Mouse (Mus musculus): ENCODE results near the gene E2f2. TPM values are rescaled to one million over a fixed set of nuclear protein-coding genes. Genes with fewer than 3 reads are reported as not detected.

E2f2 gene
- polyA plus RNA-seq, 1 experiment = 15.9 TPM

GRCm38 (mm10) chr4:136144126-136144926 is 27.9 kb upstream of the E2f2 start:
- under 1% methylated on average over 50 of the region's 50 CpGs for WGBS
- DNase-seq (ENCODE audit: low read depth, low spot score) = no peak

- DNase-seq (ENCODE audit: low read depth, low spot score) = no peak
- 2% methylated on average over 11 of the region's 11 CpGs for WGBS
Measured at GRCm38 (mm10) chr4:136144927-136145292, 27.3 kb upstream of the E2f2 start.

GRCm38 (mm10) chr4:136145362-136145885 is 26.8 kb upstream of the E2f2 start:
- no peak for DNase-seq (ENCODE audit: low read depth, low spot score)
- WGBS = 25% methylated on average over 11 of the region's 11 CpGs

GRCm38 (mm10) chr4:136145991-136146711 is 26.0 kb upstream of the E2f2 start:
- WGBS = 44% methylated on average over 7 of the region's 7 CpGs
- DNase-seq (ENCODE audit: low read depth, low spot score) = no peak

GRCm38 (mm10) chr4:136146712-136147154 is 25.5 kb upstream of the E2f2 start:
- DNase-seq (ENCODE audit: low read depth, low spot score) = no peak

GRCm38 (mm10) chr4:136147436-136148135 is 24.6 kb upstream of the E2f2 start:
- 2% methylated on average over 47 of the region's 48 CpGs for WGBS
- no peak for DNase-seq (ENCODE audit: low read depth, low spot score)

More at GRCm38 (mm10) chr4:136146712-136147154, 25.5 kb upstream of the E2f2 start:
- 22% methylated on average over 6 of the region's 6 CpGs for WGBS

GRCm38 (mm10) chr4:136148342-136149044 is 23.7 kb upstream of the E2f2 start:
- WGBS = 13% methylated on average over 31 of the region's 31 CpGs

GRCm38 (mm10) chr4:136149045-136149379 is 23.2 kb upstream of the E2f2 start:
- no peak for DNase-seq (ENCODE audit: low read depth, low spot score)
- 93% methylated on average over 2 of the region's 2 CpGs for WGBS

More at GRCm38 (mm10) chr4:136148342-136149044, 23.7 kb upstream of the E2f2 start:
- DNase-seq (ENCODE audit: low read depth, low spot score) = no peak

GRCm38 (mm10) chr4:136149734-136150133 is 22.5 kb upstream of the E2f2 start:
- no peak for DNase-seq (ENCODE audit: low read depth, low spot score)
- WGBS = 42% methylated on average over 3 of the region's 3 CpGs

- WGBS = 91% methylated on average over 4 of the region's 4 CpGs
- DNase-seq (ENCODE audit: low read depth, low spot score) = no peak
Measured at GRCm38 (mm10) chr4:136150596-136150995, 21.6 kb upstream of the E2f2 start.

- WGBS = 81% methylated on average over 4 of the region's 4 CpGs
- DNase-seq (ENCODE audit: low read depth, low spot score) = no peak
Measured at GRCm38 (mm10) chr4:136152821-136153220, 19.4 kb upstream of the E2f2 start.

GRCm38 (mm10) chr4:136154462-136154861 is 17.7 kb upstream of the E2f2 start:
- WGBS = 54% methylated on average over 9 of the region's 9 CpGs
- DNase-seq (ENCODE audit: low read depth, low spot score) = no peak

GRCm38 (mm10) chr4:136158498-136158897 is 13.7 kb upstream of the E2f2 start:
- WGBS = 75% methylated on average over 6 of the region's 6 CpGs

GRCm38 (mm10) chr4:136159802-136160397 is 12.3 kb upstream of the E2f2 start:
- WGBS = 22% methylated on average over 5 of the region's 5 CpGs
- no peak for DNase-seq (ENCODE audit: low read depth, low spot score)

More at GRCm38 (mm10) chr4:136158498-136158897, 13.7 kb upstream of the E2f2 start:
- DNase-seq (ENCODE audit: low read depth, low spot score) = no peak

GRCm38 (mm10) chr4:136163448-136163847 is 8.7 kb upstream of the E2f2 start:
- DNase-seq (ENCODE audit: low read depth, low spot score) = no peak
- WGBS = 2% methylated on average over 11 of the region's 11 CpGs

GRCm38 (mm10) chr4:136164981-136165380 is 7.2 kb upstream of the E2f2 start:
- 85% methylated on average over 8 of the region's 8 CpGs for WGBS
- DNase-seq (ENCODE audit: low read depth, low spot score) = no peak

GRCm38 (mm10) chr4:136167701-136168100 is 4.5 kb upstream of the E2f2 start:
- no peak for DNase-seq (ENCODE audit: low read depth, low spot score)
- 58% methylated on average over 3 of the region's 3 CpGs for WGBS

GRCm38 (mm10) chr4:136170401-136170800 is 1.8 kb upstream of the E2f2 start:
- WGBS = 50% methylated on average over 4 of the region's 4 CpGs

GRCm38 (mm10) chr4:136171455-136171854 is 739 bp upstream of the E2f2 start:
- DNase-seq (ENCODE audit: low read depth, low spot score) = no peak
- WGBS = 19% methylated on average over 12 of the region's 12 CpGs

More at GRCm38 (mm10) chr4:136170401-136170800, 1.8 kb upstream of the E2f2 start:
- DNase-seq (ENCODE audit: low read depth, low spot score) = no peak
